7 mouse cellular contexts compared by ENCODE assay signal in the genomic region with DNA sequence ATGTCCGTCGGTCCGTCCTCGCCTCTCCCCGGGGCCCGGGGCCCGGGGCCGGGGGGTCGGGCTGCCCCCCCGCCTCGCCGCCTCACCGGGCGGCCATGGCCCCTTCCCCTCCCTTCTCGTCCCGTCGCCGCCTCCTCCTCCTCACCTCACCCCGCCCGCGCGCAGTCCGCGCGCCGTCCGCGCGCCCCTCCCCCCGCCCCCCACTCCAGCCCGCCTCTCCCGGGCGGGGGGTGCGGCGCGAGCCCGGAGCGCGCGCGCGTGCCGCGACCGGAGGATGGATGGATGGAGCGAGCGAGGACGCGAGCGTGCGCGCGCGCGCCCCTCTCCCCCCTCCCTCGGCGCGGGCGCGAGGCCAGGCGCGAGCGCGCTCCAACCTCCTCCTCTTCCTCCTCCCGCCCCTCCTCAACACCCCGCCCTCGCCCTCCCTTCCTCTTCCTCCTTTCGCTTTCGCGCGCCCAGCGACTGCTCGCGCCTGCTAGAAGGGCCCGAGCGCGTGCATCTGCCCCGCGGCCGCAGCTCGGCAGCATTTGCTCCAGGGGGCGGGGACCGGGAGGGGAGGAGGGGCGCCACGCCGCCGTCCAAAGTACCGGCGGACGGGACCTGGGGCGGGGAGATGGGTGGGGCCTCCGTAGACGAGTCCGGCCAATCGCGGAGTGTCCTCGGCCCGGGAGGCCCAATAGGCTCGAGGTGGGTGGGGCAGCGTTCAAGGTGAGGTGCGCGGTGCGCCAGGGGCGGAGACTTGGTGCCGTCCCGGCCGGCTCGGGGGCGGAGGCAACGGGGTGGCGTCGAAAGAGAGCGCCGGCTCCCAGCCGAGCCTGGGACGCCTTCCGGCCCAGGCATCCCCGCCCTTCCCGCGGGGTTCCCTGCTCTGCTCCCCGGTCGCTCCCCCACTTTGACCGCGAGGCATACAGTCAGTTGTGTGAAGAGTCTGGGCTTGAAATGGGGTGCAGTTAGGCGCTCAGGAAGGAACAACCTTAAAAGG. TPM values are rescaled to one million over a fixed set of nuclear protein-coding genes. Genes with fewer than 3 reads are reported as not detected.
DNase-seq lines count a peak whose midpoint lies in the region; ATAC-seq lines count a peak whose summit lies in the region.

Atxn7l3 (minus strand) TSS at position 141 of the 982 bp plus-strand sequence.

- peak; percentile 95 for ATAC-seq in intestine, embryonic 16.5 days
- peak; percentile 95 for ATAC-seq in midbrain, embryonic 11.5 days (ENCODE audit: low FRiP score)

- intact Hi-C loops in left cerebral cortex, postnatal 36 days (cut with DNase I): loop anchor here (2.0 to 5.0 kb wide), 2 partner anchors 20 to 111 kb away; partner anchors contain the start of gene Slc25a39

- H3K27ac ChIP-seq in intestine, embryonic 16.5 days (ENCODE audit: low read length): peak within 1 kb of the TSS; percentile 99
- H3K27ac ChIP-seq in midbrain, embryonic 11.5 days (ENCODE audit: low read depth, low read length): peak within 1 kb of the TSS; percentile 99

- H3K4me1 ChIP-seq in intestine, embryonic 16.5 days (ENCODE audit: control insufficient read depth, insufficient read depth, low read length): peaks cover 11% of the 10 kb centered on the region
- H3K4me1 ChIP-seq in midbrain, embryonic 11.5 days (ENCODE audit: control insufficient read depth, insufficient read depth, low read length): peaks cover 11% of the 10 kb centered on the region

- H3K9ac ChIP-seq in intestine, embryonic 16.5 days (ENCODE audit: low read depth, low read length): peak within 1 kb of the TSS; percentile 93
- peak within 1 kb of the TSS; percentile 94 for H3K9ac ChIP-seq in midbrain, embryonic 11.5 days (ENCODE audit: low read length)

- peak; percentile 100 for DNase-seq in adrenal gland, adult 2 months
- peak; percentile 97 for DNase-seq in embryo, embryonic 11.5 days (ENCODE audit: low read depth, low spot score)
- DNase-seq in gastrocnemius, postnatal 4 days (ENCODE audit: low spot score in 2 of 2): peak; percentile 95 to 98
- DNase-seq in left cerebral cortex, postnatal 36 days (ENCODE audit: low spot score in 2 of 2): peak; percentile 98 to 99
- DNase-seq in midbrain, embryonic 11.5 days (ENCODE audit: low spot score, missing footprints): peak; percentile 99
- DNase-seq in skeletal muscle tissue, adult 2 months (ENCODE audit: low read depth, low spot score): peak; percentile 97

- no peaks in the 10 kb centered on the region for H3K36me3 ChIP-seq in intestine, embryonic 16.5 days (ENCODE audit: control insufficient read depth, insufficient read depth, low read length)
- H3K36me3 ChIP-seq in midbrain, embryonic 11.5 days (ENCODE audit: control insufficient read depth, insufficient read depth, low read length): peaks cover 14% of the 10 kb centered on the region

- no peaks in the 10 kb centered on the region for H3K27me3 ChIP-seq in intestine, embryonic 16.5 days (replicated peaks; ENCODE audit: control insufficient read depth, insufficient read depth, low read length)
- no peaks in the 10 kb centered on the region for H3K27me3 ChIP-seq in midbrain, embryonic 11.5 days (ENCODE audit: control insufficient read depth, insufficient read depth, low read length)

- under 1% methylated on average over 52 of the region's 125 CpGs for WGBS in intestine, embryonic 16.5 days
- 0% methylated on average over 50 of the region's 125 CpGs for WGBS in midbrain, embryonic 11.5 days

- H3K4me3 ChIP-seq in intestine, embryonic 16.5 days (ENCODE audit: low read length): peak within 1 kb of the TSS; percentile 89
- H3K4me3 ChIP-seq in midbrain, embryonic 11.5 days (ENCODE audit: low read depth, low read length): peak within 1 kb of the TSS; percentile 90

- H3K4me2 ChIP-seq in intestine, embryonic 16.5 days (ENCODE audit: low read depth, low read length): peak within 1 kb of the TSS; percentile 79
- H3K4me2 ChIP-seq in midbrain, embryonic 11.5 days: peak within 1 kb of the TSS; percentile 92

- no peaks in the 10 kb centered on the region for H3K9me3 ChIP-seq in intestine, embryonic 16.5 days (ENCODE audit: control insufficient read depth, low read length)
- H3K9me3 ChIP-seq in midbrain, embryonic 11.5 days (ENCODE audit: control insufficient read depth, low read length): no peaks in the 10 kb centered on the region

RNA-seq across cellular contexts. Expression of gene Atxn7l3, which starts in this region (rescaled TPM):
- total RNA-seq in adrenal gland, adult 2 months (2021): 10 to 100 TPM; 44.2 to 45.1 TPM
- polyA plus RNA-seq in adrenal gland, adult 2 months (2012; rRNA removed): 43.2 and 46.5 TPM in 2 replicates
- 10 to 100 TPM; 40.3 to 40.9 TPM for total RNA-seq in gastrocnemius, postnatal 4 days (2021)
- polyA plus RNA-seq in intestine, embryonic 16.5 days (2015; fragmentation: Nextera tagmentation; extraction: Ambion mirVana): 8.8 and 9.0 TPM in 2 replicates
- 100 to 1,000 TPM; 227 to 258 TPM for total RNA-seq in left cerebral cortex, postnatal 36 days (2021)
- 13.3 and 15.2 TPM in 2 replicates for polyA plus RNA-seq in midbrain, embryonic 11.5 days (2014; fragmentation: Nextera tagmentation; extraction: Ambion mirVana)

Comparison
In these comparisons a context has a peak if more than half of its experiments do, and no peak if none do; other contexts are left out.
1. Peak in every context shown above with its lines: DNase-seq, ATAC-seq, H3K4me3 ChIP-seq and H3K27ac ChIP-seq.
2. RNA of gene Atxn7l3 (total RNA-seq): 227 to 258 TPM in left cerebral cortex, postnatal 36 days; 44.2 to 45.1 TPM in adrenal gland, adult 2 months and 40.3 to 40.9 TPM in gastrocnemius, postnatal 4 days; every median in the first group is over 4 times any median in the second.